Mouse (Mus musculus) cerebellum, adult 2 months (tissue): Measurements from ENCODE around the gene Cmc1. TPM values are rescaled to one million over a fixed set of nuclear protein-coding genes. Genes with fewer than 3 reads are reported as not detected.

ENCODE experiments used
- DNase-seq, 2 experiments: peaks; one replicate each; pipeline ENCODE4 v3.0.0; 2021
- H3K27ac ChIP-seq: fragments of 200-500 bp; 2 replicates; pipeline ENCODE4 v1.5.1; 2012; ENCODE audit warnings: low read length, control low read depth, inconsistent platforms; ENCODE audit not compliant: insufficient read depth
- H3K27me3 ChIP-seq: fragments of 200-500 bp; 2 replicates; pipeline ENCODE4 v1.6.1; 2012; ENCODE audit warnings: inconsistent platforms, mild to moderate bottlenecking, low read length, moderate library complexity; ENCODE audit not compliant: control insufficient read depth, insufficient read depth
- H3K4me1 ChIP-seq: fragments of 200-500 bp; 2 replicates; pipeline ENCODE4 v1.6.1; 2011; ENCODE audit warnings: low read length; ENCODE audit not compliant: control insufficient read depth, insufficient read depth
- H3K4me3 ChIP-seq: fragments of 200-500 bp; replicated peaks from 2 replicates; pipeline ENCODE3; 2011; ENCODE audit warnings: mild to moderate bottlenecking, low read depth, low read length, control low read depth; ENCODE audit not compliant: insufficient read depth
- CTCF ChIP-seq: fragments of 200-500 bp; IDR thresholded peaks from 2 replicates; pipeline ENCODE4 v1.5.1; 2011; ENCODE audit warnings: low read depth, mild to moderate bottlenecking, control low read depth, low read length, moderate library complexity, borderline replicate concordance; ENCODE audit not compliant: insufficient read depth
- POLR2A ChIP-seq: fragments of 200-500 bp; IDR thresholded peaks from 2 replicates; pipeline ENCODE4 v1.6.1; 2011; ENCODE audit warnings: low read length, control low read depth, borderline replicate concordance; ENCODE audit not compliant: insufficient read depth
- WGBS: fragments of 180-500 bp; shearing (Covaris S2); methylation state at CpG from one replicate; pipeline ENCODE4 v1.1.7; 2018; 5-methylcytosine and 5-hydroxymethylcytosine counted together
- polyA plus RNA-seq: library from polyadenylated mRNA; depleted of rRNA; stranded (reverse); fragments of >200 nt; gene quantifications from 2 replicates; pipeline ENCODE4 v1.2.3, GENCODE M21; 2012

The Cmc1 gene
- polyA plus RNA-seq, 1 experiment: 22.4 TPM

DNA sequence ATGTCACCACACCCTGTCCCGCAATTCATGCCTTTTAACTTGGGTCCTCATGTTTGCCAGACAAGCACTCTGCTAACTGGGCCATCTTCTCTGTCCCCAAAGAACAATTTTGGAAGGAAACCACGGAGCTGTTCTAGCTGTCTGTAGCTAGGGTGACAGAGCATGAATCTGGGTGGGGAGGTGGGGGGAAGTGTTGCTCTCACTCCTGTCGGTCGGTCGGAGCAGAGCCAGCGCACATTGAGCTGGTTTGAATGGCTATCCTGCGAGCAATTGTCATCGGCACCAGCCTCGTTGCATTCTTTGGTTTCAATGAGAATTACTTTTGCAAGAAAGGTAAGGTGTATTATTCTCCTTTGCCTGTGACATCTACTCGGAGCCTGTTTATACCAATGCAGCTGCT, 36.8 kb upstream of the Cmc1 start:
- H3K27ac ChIP-seq: no peak overlapping the region
- H3K4me1 ChIP-seq: no peaks in the 10 kb centered on the region
- TF ChIP-seq POLR2A: no peak
- no peak for TF ChIP-seq CTCF
- DNase-seq: no peak
- no peaks in the 10 kb centered on the region for H3K27me3 ChIP-seq
- H3K4me3 ChIP-seq: no peak overlapping the region
- 73% methylated on average over 10 of the region's 10 CpGs for WGBS

DNA sequence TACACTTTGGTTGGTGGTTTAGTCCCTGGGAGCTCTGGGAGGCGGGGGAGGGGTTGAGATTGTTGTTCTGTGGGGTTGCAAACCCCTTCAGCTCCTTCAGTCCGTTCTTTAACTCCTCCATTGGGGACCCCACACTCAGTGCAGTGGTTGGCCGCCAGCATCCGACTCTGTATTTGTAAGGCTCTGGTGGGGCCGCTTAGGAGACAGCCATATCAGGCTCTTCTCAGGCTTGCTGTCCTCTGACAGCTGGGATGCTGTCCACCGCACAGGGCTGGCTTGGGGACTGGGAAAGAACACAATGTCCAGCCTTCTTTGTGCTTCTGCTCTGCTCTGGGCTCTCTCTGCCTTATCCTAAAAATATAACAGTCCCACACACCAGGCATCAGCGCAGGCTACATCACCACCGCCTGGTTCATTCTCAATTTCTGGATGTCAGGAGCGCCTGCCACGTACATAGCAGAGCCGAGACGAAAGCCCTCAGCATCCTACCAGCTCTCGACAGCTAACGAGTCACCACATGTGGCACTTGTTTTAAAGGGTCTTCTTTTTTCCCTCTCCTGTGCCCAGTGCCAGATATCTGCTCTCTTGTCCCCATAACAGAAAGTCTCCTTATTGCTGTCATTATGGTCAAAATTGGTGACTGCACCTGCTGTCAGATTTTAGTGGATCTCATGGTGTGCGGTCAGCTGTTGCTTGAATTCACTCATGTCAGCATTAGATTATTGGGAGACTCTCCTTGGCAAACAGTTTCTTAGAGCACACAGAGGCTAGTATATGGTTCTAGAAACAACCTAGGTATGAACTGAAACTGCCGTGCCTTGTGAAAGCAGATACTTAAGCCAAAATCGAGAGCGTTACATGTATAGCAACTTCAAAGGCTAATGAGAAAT, 29.4 kb upstream of the Cmc1 start:
- 35% methylated on average over 18 of the region's 18 CpGs for WGBS

DNA sequence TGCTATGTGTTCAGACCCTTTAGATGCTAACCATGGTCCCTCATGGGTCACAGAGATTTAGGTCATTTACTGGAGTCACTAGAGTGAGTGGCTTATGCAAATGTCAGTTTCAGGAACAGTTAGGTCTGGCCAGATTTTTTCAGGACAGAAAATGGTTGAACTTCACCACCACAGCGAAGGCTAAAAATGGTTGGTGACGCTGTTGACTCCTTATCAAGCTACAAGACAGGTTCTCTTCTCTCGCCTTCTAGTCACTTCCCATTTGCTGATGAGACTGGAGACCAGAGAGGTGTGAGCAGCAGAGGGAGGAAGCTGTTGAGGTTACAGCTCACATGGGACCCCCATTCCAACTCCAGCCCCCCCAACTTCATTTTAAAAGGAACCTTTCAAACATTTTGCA, 26.7 kb upstream of the Cmc1 start:
- no peak for TF ChIP-seq CTCF
- no peak for TF ChIP-seq POLR2A
- DNase-seq: no peak
- Histone ChIP-seq H3K27ac (no peak overlapping the region), H3K4me3 (no peak overlapping the region), H3K4me1 (peaks cover 11% of the 10 kb centered on the region; the same call in 1 of the 2 replicates), H3K27me3 (no peaks in the 10 kb centered on the region)
- 96% methylated on average over 3 of the region's 3 CpGs for WGBS

More for the DNA sequence above, 29.4 kb upstream of the Cmc1 start:
- H3K27ac ChIP-seq: peak overlapping the region; percentile 43
- H3K4me3 ChIP-seq: peak overlapping the region; percentile 9
- H3K4me1 ChIP-seq: peaks cover 11% of the 10 kb centered on the region; the same call in 1 of the 2 replicates
- DNase-seq: peak; percentile 70 to 78
- H3K27me3 ChIP-seq: no peaks in the 10 kb centered on the region
- TF ChIP-seq CTCF (no peak), POLR2A (no peak)

DNA sequence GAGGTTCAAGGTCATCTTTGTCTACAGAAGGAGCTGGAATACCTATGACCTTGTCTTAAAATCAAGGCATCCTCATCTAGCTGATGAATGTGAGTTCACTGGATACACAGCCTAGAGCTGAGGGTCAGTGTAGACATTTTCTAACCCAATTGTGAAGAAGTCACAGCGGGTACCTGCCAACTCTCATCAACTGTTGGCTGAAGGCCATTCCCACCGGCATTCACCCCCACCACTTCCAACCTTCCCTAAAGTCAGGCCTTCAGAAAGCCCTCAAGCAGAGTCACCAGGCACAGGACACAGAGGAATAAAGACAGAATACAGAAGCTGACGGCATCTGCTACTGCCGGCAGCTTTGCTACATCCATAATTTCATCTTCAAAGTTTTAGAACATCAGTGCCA, 25.4 kb upstream of the Cmc1 start:
- H3K27ac ChIP-seq: no peak overlapping the region
- peak in 1 of 2 experiments; percentile 29 for DNase-seq
- WGBS: 48% methylated on average over 4 of the region's 4 CpGs
- no peak overlapping the region for H3K4me3 ChIP-seq
- no peaks in the 10 kb centered on the region for H3K27me3 ChIP-seq
- TF ChIP-seq POLR2A: no peak
- no peak for TF ChIP-seq CTCF
- peaks cover 11% of the 10 kb centered on the region; the same call in 1 of the 2 replicates for H3K4me1 ChIP-seq

DNA sequence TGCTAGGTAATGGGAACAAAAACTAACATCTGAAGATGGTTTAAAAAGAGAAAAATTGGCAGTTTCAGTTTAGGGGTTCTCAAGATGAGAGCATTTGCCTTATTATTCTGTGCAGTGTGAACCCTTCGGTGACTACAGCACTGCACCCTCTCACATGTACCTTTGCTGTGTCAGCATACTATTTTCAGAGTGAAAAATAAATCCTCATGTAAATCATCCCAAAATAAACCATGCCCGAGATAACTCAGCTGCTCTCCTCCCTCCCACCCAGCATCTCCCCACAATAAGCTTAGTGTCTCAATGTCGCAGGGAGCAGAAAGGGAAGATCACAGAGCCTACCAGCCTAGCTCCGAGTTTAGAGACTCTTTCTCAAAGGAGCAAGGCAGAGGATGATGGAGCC, 23.1 kb upstream of the Cmc1 start:
- Histone ChIP-seq H3K27me3 (no peaks in the 10 kb centered on the region), H3K27ac (no peak overlapping the region), H3K4me1 (no peaks in the 10 kb centered on the region), H3K4me3 (no peak overlapping the region)
- DNase-seq: no peak
- no peak for TF ChIP-seq CTCF
- no peak for TF ChIP-seq POLR2A
- WGBS: 84% methylated on average over 4 of the region's 4 CpGs

DNA sequence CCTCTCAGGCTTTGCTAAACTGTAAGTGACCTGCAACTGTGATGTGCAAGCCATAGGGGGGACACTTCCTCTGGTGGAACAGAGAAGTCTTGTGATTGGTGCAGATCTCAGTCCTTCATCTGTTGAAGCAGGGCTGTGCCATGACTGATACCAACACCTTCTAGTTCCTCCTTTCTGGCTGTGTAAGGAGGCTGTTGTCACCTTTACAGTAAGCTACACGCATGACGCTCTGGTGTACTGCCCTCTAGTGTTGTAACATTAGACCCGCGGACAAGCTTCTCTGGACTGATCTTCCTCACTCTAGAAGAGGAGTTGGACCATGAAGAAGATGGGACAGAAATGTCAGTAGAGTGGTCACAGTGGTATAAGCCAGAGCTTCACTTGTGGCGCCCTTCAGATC, 18.6 kb upstream of the Cmc1 start:
- 54% methylated on average over 5 of the region's 5 CpGs for WGBS

DNA sequence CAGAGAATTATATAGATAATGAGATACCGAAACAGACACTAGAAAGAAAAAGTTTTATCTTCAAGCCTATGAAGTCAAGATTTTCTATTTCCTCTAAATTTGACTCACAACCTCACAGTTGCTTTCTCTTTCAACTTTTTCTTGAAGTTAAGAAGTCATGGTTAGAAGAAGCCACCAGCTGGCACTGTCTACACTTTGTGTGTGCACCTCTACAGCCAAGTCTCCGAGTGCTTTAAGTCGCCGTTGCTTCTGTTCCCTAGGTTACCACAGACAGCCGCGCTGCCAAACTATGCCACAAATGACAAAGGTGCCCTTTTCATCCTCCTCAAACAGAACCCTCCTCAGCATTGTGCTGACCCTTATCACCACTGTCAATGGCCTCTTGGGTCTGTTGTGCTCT, 17.6 kb upstream of the Cmc1 start:
- no peak for TF ChIP-seq POLR2A
- no peak for TF ChIP-seq CTCF
- Histone ChIP-seq H3K27ac (no peak overlapping the region), H3K4me1 (no peaks in the 10 kb centered on the region), H3K27me3 (no peaks in the 10 kb centered on the region), H3K4me3 (no peak overlapping the region)
- no peak for DNase-seq
- 65% methylated on average over 6 of the region's 6 CpGs for WGBS

More for the DNA sequence above, 18.6 kb upstream of the Cmc1 start:
- no peaks in the 10 kb centered on the region for H3K4me1 ChIP-seq
- H3K27ac ChIP-seq: no peak overlapping the region
- DNase-seq: peak in 1 of 2 experiments; percentile 31
- no peaks in the 10 kb centered on the region for H3K27me3 ChIP-seq
- peak; percentile 42; the same call in 1 of the 2 replicates for TF ChIP-seq CTCF
- TF ChIP-seq POLR2A: no peak
- H3K4me3 ChIP-seq: no peak overlapping the region

DNA sequence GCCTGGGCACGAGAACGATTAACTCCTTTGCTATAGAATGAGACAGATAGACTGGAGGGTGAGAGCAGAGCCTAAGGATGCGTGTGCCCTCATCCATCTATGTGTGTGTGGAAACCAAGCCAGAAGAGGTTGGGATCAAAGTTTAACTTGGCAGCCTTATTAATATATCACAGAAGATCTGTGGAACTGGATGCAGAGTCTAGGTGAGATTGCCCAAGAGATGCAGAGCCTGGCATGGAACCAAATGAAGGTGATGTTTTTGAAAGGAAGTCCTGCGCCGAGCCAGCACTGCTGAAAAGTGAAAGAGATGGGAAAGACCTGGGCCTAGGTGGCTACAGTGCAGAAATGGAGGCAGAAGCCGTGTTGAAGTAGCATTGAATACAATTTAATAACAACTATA, 11.6 kb upstream of the Cmc1 start:
- no peak for TF ChIP-seq CTCF
- no peak for TF ChIP-seq POLR2A
- no peak overlapping the region for H3K4me3 ChIP-seq
- no peaks in the 10 kb centered on the region for H3K4me1 ChIP-seq
- no peak for DNase-seq
- H3K27ac ChIP-seq: no peak overlapping the region
- 93% methylated on average over 6 of the region's 6 CpGs for WGBS
- no peaks in the 10 kb centered on the region for H3K27me3 ChIP-seq
